Mouse (Mus musculus) embryo, embryonic 10.5 days (tissue): ENCODE measurements around the gene Ap3d1.

Experiments used
- DNase-seq: peaks from one replicate; pipeline ENCODE4 v3.0.0-alpha.2; 2015; ENCODE audit warnings: low spot score

The Ap3d1 gene

DNA sequence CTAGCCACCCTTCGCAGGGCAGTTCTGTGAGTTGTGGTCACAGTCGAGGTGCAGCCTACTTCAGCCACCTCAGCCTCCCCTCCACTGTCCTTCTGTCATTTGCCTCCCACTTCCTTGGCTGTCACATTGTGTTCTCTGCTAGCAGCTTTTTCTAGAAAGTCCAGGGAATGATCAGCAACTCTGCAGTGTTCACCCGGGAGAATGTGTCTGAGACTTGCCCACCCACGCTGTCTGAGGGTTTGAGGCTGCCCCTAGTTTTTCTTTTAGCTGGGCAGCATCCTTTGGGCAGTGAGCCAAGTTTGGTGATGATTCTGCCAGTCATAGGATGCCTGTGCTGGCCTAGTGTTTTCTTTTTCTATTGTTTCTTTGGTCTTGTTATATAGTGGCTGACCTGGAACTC is 14.9 kb upstream of the Ap3d1 start:
- no peak for DNase-seq

DNA sequence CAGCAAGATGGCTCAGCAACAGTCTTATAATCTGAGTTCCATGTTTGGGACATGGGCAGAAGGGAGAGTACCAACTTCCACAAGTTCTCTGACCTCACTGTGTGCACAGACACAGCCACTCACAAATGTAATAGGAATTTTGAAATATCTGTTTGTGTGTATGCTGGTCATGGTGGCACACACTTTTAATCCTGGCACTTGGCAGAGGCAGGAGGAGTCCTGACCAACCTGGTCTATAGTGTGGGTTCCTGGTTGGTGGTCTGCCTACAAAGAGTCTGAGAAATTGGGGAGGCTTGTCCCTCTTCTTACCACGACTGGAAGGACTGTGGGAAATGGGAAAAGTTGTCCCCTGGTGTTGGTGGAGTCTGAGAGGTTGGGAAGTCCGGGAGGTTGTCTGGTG is 14.4 kb upstream of the Ap3d1 start:
- no peak for DNase-seq

DNA sequence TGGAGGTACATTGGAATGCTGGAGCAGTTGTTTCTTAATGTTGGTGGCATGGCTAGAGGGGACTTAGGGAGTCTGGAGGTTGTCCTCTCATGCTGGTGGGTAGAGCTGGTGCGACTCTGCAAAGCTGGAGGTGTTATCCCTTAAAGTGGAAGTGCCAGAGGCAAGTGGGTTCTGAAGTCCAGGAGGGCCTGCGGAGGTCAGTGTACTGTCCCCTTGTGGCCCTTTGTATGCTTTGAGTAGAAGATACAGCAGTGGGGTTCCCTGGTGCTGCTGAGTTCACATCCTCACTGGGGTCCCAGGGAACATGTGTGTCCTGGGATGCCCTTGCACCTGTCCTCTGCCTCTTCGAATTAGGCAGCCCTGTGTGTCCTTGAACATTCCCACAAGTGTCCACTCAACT is 14.0 kb upstream of the Ap3d1 start:
- DNase-seq: no peak

DNA sequence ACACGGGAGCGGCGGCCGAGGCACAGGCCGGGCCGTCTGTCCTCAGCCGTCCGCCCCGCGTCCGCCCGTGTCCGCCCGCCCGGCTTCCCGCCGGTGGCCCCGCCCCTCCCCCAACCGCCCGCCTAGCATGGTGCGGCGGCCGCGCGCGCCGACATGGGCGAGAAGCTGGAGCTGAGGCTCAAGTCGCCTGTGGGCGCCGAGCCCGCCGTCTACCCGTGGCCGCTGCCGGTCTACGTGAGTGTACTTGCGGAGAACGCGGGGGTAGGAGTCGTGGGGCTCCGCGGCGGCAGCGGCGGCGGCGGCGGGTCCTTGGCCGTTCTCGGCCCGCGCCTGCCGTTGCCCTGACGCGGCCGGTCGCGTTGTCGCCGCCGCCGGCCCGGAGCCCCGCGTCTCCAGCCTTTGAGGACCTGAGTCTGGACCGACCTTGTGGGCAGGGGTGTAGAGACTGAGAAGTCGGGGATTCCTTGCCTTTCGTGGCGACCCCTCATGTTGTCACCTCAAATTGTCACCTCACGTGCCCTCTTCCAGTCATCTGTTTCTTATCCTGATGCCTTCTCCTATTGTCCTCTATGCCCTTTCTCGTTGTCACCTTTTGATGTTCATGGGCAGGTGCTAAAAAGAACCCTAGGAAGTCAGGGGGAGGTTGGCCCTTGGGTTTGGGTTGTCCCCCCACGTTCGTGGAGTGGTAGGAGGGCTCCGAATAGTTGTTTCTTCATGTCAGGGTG is 13.4 kb upstream of the Ap3d1 start:
- DNase-seq: no peak

DNA sequence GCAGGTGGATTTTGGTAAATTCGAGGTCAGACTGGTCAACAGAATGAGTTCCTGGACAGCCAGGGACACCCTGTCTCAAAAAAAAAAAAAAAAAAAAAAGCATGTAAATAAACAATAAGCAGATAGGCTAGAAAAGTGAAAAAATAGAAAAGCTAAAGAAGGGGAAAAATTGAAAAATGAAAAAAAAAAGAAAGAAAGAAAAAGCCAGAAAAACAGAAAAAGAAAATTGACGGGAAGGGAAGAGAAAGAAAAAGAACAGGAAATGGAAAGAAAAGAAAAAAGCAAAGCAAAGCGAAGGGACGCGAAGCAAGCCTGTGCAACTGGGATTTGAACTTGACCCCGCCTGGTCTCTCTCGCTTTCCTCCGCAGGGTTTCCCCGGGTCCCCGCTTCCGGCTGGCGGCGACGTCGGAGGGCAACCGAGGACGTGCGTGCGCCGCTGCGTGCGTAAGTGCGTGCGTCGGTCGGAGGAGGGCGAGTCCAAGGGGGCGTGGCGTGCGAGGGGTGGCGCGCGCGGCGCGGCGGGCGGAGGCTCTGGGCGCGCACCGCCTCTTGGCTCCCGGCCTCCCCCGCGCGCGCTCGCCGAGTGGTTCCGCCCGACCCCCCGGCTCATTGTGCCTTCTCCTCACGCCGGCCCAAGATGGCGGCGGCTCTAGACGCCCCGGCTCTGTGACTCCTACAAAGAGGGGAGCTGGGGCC is 12.7 kb upstream of the Ap3d1 start, which contains the start of gene Dot1l:
TSS of gene Dot1l (plus strand) at position 613 of the 697 bp plus-strand sequence.
- peak; percentile 98 for DNase-seq

DNA sequence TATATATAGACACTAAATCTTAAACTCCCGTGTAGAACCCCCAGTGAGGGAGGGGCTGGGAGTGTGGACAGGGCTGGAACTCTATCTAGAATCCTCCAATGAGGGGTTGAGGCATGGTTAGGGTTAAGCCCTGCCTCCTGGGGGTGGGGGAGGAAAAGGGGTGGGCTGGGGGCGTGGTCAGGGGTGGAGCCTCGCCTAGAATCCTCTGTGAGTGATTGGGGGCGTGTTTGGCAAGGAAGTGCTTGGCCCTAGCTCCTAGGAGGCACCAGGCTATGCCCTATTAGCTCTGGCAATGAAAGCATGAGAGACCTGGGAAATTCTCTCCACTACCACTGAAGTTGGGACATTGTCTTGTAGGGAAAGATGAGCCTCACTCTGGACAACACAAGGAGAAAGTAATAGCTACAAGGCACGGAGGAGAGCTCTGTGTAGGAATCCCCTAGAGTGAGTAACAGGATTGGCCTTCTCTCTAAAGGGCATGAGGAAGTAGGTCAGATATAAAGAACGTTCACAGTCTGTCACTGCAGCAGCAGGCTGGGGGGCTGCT is 10.1 kb upstream of the Ap3d1 start:
- DNase-seq: peak; percentile 90

DNA sequence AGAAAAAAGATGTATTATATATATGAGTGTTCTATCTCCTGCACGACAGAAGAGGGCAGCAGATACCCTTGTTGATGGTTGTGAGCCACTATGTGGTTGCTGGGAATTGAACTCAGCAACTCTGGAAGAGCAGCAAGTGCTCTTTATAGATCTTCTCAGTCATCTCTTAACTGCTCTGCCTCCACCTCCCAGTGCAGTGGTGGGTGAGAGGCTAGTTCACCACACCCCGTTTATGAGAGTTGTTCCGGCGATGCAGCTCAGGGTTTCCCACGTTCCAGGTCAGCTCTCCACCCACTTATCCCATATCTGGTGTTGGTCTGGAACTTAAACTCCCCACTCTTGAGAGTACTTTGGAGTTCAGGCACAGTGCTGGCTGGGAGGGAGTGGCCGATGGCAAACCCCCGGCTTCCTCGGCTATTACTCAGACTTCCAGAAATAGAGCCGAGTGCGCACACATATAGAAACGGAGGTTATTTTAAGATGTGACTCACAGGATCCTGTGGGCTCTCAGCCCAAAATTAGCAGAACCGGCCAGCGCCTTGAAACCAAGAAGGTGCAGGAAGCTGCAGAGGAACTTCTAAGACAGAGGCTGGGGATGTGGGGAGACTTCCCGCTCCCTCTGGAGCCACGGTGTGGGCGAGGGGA is 9.2 kb upstream of the Ap3d1 start:
- DNase-seq: peak; percentile 50

DNA sequence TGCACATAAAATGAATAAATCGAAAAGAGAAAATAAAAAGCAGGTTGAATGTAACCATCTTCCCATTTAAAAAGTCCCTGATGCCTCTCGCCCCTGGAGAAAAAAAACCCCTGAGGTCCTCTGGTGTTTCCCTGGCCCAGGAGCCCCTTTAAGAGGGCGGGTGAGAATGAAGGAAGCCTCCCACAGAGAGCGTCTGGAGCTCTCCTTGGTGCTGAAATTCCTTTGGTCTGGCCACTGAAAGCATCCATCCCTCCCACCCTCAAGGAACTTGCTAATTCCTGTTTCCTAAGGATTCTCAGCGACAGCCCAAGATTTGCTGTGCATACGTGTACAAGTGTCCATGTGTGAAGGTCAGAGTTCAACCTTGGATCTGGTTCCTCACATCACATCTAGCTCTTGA is 6.5 kb upstream of the Ap3d1 start:
- DNase-seq: peak; percentile 89

DNA sequence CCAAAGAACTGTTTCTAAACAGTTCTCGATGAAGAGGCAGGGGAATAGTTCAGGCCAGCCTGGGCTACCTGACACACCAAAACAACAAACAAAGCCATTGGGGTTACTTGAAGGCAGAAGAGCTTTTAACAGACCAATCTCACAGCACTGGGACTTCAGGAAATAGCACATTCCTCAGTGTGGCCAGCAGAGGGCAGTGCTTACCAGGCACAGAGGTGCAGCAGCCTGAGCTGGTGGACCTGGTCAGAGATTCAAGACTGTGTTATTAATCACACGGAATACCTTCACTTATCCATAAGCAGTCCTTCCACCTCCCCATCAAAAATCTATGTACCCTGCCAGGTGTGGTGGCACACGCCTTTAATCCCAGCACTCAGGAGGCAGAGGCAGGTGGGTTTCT is 5.3 kb upstream of the Ap3d1 start:
- peak; percentile 77 for DNase-seq

DNA sequence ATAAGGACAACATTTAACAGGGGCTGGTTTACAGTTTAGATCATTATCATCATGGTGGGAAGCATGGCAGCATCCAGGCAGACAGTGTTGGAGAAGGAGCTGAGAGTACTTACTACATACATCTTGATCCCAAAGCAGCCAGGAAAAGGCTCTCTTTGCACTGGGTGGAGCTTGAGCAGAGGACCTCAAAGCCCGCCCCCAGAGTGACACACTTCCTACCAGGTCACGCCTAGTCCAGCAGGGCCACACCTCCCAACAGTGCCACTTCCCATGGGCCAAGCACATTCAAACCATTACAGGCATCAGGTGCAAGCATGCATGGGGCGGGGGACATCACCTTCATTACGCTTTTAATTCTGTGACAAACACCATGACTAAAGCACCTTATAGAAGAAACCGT is 2.2 kb upstream of the Ap3d1 start:
- DNase-seq: peak; percentile 45

DNA sequence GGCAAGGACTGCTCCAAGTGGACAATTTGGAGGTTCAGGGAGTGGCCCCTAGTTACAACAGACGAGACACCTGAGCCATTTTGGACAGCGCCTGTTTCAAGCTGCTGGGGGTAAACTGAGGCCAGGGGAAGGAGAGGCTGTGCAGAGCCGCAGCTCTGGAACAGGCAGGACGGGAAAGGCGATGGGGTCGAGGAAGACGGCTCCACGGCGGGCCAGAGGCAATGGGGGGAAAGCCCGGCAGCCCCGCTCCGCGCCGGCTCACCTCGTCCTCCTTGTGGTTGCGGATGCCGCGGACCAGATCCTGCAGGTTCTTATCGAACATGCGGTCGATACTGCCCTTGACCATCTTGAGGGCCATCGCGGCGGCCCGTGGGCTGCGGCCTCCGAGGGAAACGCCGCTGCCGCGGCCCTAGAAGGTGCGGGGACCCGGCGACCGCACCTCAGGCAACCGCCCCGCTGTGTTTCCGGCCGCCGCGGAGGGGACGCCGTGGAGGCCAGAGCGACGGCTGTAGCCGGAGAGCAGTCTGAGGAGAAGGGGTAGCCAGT is 357 bp downstream of the Ap3d1 start:
- DNase-seq: peak; percentile 10

DNA sequence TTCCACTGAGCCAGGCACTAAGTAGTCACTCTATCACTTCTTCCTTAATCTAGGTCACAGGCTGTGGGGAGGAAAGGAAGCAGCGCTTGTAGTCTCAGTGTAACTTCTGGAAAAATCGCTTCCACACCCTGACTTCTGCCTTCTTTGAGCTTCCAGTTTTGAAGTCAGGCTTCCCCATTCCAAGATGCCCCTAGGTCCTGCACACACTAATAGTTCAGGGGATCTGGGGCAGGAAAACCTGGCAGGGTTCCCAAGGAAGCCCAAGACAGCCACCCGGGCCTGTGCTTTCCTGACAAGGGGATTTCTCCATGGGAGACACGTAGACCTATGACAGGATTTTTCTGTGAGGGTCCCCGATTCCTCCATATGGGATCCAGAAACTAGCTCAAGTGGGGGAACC is 918 bp downstream of the Ap3d1 start:
- DNase-seq: no peak

DNA sequence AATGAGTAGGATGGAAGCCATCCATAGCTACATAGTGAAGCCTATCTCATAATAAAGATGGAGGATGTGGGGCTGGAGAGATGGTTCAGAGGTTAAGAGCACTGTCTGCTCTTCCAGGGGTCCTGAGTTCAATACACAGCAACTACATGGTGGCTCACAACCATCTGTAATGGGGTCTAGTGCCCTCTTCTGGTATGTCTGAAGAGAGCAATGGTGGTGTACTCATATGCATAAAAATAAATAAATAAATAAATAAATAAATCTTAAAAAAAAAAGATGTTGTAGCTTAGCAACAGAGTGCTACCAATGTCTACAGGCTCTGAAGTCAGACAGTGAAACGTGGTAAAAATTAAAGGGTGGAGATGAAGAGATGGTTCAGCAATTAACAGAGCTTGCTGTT is 3.4 kb downstream of the Ap3d1 start:
- no peak for DNase-seq

DNA sequence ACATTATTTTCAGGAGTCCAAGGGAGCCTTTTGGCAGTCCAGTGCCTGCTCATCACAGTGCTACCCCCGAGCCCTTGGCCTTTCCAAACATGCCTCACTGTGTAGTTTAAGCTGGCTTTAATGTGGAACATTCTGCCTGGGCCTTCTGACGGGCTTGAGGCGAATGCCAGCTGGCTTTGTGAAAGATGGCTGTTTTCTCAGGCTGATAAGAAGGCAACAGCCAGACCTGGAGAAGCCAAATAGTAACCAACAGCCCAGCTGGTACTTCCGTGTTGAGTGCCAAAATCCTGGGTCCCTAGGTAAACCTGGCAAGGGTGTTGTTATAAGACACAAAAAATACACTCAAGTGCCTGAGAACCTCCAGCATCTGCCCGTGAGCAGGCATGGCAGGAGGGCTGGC is 5.3 kb downstream of the Ap3d1 start:
- DNase-seq: no peak

DNA sequence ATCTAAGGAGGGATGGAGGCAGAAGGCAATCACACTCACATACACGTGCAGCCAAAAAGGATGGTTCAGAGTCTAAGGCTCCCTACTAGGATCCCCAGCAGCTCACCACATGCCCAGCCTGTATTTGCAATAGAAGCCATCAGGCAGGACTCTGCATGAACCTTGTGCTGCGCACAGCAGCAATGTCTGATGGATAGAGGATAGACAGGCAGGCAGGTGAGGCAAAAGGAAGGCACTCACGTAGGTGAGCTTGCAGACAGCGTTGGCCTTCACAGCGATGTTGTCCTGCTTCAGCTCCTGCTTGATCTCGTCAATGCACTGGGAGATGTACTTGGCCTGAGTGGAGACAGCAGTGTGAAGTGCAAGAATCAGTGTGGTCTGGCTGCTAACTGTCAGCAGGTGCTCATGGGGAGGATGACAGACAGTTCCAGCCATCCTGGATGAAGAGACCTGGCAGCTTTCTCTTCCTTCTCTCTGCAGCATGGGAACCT is 9.4 kb downstream of the Ap3d1 start:
- DNase-seq: no peak

DNA sequence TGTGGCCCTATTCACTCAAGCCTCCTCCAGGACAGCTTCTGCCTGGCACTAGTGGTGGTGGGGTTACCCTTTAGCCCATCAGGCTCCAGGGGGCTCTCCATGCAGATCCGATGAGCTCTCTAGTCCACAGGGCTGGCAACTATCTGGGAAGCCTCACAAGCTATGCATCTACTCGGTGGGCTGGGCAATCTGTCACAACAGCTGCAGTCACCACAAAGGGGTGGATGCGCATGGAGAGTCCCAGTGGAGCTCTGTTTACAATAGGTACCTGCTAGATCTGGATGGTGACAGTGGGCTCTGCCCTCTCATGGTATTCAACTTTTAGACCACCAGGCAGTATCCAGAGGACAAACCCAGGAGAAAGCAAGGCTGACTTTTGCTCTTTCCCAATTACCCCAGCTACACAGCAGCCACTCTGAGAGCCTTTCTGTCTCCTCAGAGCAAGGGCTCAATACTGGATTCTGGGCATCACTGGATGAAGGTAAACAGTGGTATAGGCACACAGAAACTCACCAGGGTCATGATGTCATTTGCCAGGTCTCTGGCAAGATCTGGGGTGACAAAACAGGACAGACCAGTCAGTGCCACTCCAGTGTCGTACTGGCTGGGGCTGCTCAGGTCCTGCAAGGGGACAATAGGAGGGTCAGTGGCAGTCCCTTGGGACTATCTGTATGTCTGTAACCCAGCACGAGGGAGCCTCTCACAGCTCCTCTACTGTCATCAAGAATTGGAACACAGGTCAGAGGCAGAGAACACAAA is 14.5 kb downstream of the Ap3d1 start:
- DNase-seq: no peak

DNA sequence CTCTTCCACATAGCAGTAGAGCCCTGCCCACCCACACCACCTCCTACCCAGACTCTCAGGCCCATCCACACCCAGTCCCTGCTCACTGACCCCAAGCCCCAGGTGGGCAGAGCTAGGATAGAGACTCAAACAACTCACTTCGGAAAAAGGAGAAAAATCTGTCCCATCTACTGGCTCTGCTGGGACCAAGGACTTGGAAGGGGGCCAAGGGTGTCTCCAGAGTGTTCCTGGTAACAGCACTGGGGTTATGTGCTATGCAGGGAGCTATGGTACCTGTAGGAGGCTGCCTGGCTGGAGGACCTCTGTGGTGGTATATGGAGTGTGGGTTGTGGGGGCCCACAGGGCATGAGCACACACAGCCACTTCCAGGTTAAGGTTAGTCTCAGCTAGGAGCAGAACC is 24.8 kb downstream of the Ap3d1 start:
- DNase-seq: no peak

DNA sequence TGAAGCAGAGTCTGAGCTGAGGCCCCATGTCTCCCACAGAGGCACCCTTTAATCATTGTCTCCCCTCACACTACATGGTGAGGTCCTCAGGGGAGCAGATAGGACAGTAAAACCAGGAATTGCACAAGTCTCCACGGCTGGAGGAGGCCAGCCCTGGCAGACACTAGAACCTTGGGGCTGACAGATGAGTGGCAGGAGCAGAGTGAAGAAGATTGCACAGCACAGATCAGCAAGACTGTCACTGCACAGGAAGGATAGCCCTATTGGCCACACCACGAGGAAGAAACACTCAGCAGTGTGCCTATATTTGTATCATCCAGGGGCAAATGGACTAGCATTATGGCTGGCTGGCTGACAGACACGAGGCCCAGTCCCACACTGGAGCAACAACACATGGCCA is 31.2 kb downstream of the Ap3d1 start:
- DNase-seq: no peak

DNA sequence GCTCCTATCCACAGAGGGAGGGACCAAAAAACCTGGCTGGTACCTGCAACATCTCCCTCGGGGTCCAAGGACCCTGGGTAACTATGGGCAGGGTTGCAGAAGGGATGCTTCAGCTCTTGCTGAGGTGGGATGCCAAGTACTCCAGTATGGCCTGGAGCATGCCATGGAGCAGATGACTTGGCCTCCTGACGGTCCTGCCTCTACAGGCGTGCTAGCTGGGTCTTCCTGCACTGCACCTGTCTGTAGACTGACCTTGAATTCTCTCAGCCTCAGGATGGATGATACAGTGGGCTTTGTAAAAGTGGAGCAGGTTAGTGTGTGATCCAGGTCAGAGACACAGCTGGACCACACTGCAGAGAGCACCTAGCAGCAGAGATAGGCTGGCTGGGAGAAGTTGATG is 36.6 kb downstream of the Ap3d1 start:
- DNase-seq: no peak

DNA sequence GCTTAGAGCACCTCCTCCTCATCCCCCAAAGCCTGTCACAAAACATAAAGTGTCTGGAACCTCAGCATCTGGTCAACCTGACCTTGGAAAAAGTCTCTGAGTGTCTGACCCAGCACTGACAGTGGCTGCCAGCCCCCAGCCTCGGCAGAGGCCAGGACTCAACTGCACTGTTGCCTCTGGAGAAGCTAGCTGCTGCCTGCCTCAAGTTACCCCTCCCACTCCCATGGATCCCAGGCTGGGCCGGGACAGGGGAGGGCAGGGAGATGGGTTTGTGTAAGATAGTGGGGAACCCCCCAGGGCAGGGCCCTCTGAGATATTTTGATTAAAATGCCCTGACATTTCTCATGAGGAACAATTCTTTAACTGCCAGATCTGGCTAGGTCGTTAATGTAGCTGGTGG is 37.0 kb downstream of the Ap3d1 start:
- no peak for DNase-seq

DNA sequence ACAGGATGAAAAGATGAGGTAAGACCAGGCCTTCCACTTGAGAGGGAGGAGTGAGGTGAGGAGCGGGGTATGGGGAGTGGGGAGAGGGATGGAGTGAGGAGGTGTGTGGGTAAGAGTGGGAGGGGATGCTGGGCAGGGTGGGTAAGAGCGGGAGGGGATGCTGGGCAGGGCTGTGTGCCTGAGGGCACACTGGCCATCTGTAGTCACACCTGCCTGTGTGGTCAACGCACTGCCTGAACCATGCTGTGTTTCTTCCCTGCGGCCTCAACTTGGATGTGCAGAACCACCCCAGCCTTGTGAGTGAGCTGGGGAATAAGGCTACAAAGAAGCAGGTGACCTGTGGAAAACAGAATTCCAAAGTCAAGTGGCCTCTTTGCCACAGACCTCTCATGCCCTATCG is 37.6 kb downstream of the Ap3d1 start:
- no peak for DNase-seq

DNA sequence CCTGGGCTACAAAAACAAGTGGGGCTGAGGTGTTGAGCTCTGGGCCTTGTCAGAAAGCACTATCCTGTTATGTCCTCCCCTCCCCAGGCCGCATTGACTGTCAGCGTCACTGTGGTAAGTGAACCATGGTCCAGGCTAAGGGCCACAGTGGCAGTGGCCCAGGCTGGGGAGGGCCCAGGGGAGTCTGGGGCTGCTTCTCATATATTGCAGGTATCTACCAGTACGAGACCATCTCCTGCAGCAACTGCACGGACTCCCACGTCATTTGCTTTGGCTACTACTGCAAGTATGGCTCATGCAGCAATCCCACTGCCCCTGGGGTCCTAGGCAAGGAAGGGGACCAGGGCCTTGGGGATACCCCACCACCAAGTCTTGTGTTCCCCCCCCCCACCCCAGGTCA is 38.4 kb downstream of the Ap3d1 start:
- DNase-seq: no peak
